Mouse (Mus musculus) liver, adult 2 months (tissue): ENCODE results near the gene Ppp1r14a. TPM values are rescaled to one million over a fixed set of nuclear protein-coding genes. Genes with fewer than 3 reads are reported as not detected.
A peak's percentile ranks its signal among the peaks of the same experiment; 100 is the strongest.

Source experiments
- DNase-seq: peaks from one replicate; pipeline ENCODE4 v3.0.0-alpha.2; 2011; ENCODE audit warnings: low read depth, low spot score; ENCODE audit errors: extremely low read depth
- H3K27ac ChIP-seq: fragments of 200-500 bp; replicated peaks from 2 replicates; pipeline ENCODE4 v1.5.1; 2012; ENCODE audit warnings: low read depth, mild to moderate bottlenecking, control low read depth, inconsistent platforms, low read length; ENCODE audit not compliant: insufficient read depth
- H3K27me3 ChIP-seq: fragments of 200-500 bp; 2 replicates; pipeline ENCODE4 v1.6.1; 2012; ENCODE audit warnings: mild to moderate bottlenecking, moderate library complexity, low read length, inconsistent platforms; ENCODE audit not compliant: control insufficient read depth, insufficient read depth
- H3K36me3 ChIP-seq: fragments of 200-500 bp; 2 replicates; pipeline ENCODE4 v1.6.1; 2012; ENCODE audit warnings: low read length, inconsistent platforms; ENCODE audit not compliant: control insufficient read depth, insufficient read depth
- H3K4me1 ChIP-seq: fragments of 200-500 bp; 2 replicates; pipeline ENCODE4 v1.6.1; 2011; ENCODE audit warnings: low read length; ENCODE audit not compliant: control insufficient read depth, insufficient read depth
- H3K4me3 ChIP-seq: fragments of 200-500 bp; 2 replicates; pipeline ENCODE4 v1.5.1; 2011; ENCODE audit warnings: low read depth, mild to moderate bottlenecking, control low read depth, low read length, moderate library complexity; ENCODE audit not compliant: insufficient read depth
- H3K79me2 ChIP-seq: fragments of 200-500 bp; 2 replicates; pipeline ENCODE4 v1.6.1; 2012; ENCODE audit warnings: inconsistent platforms, mild to moderate bottlenecking, low read length, moderate library complexity; ENCODE audit not compliant: control insufficient read depth, insufficient read depth
- H3K9ac ChIP-seq: fragments of 200-500 bp; 2 replicates; pipeline ENCODE4 v1.6.1; 2012; ENCODE audit warnings: low read depth, mild to moderate bottlenecking, control low read depth, inconsistent platforms, low read length
- CTCF ChIP-seq: fragments of 200-500 bp; IDR thresholded peaks from 2 replicates; pipeline ENCODE4 v1.5.1; 2011; ENCODE audit warnings: low read depth, low read length, control low read depth
- POLR2A ChIP-seq: fragments of 200-500 bp; IDR thresholded peaks from 2 replicates; pipeline ENCODE4 v1.6.1; 2011; ENCODE audit warnings: low read length, control low read depth; ENCODE audit not compliant: insufficient read depth; ENCODE audit errors: extremely low read depth
- WGBS: fragments of 180-500 bp; shearing (Covaris S2); methylation state at CpG from one replicate; pipeline ENCODE4 v1.1.7; 2018; 5-methylcytosine and 5-hydroxymethylcytosine counted together
- polyA plus RNA-seq: library from polyadenylated mRNA; depleted of rRNA; stranded (reverse); fragments of >200 nt; gene quantifications from 2 replicates; pipeline ENCODE4 v1.2.3, GENCODE M21; 2012
- total RNA-seq: library from RNA; depleted of rRNA; stranded (reverse); fragments of >200 nt; gene quantifications from 2 replicates; pipeline ENCODE4 v1.2.3, GENCODE M21; 2014

Gene Ppp1r14a
- total and polyA plus RNA-seq, 2 experiments: 1.0 to 5.0 TPM

- no peak overlapping the region for H3K4me3 ChIP-seq
- H3K4me1 ChIP-seq: peaks cover 14% of the 10 kb centered on the region
- peaks cover 2% of the 10 kb centered on the region; the same call in 1 of the 2 replicates for H3K36me3 ChIP-seq
- H3K79me2 ChIP-seq: peaks cover 12% of the 10 kb centered on the region; the same call in 1 of the 2 replicates
- DNase-seq: no peak
- TF ChIP-seq POLR2A: no peak
- peak; percentile 31 for TF ChIP-seq CTCF
- H3K9ac ChIP-seq: no peak overlapping the region
- no peaks in the 10 kb centered on the region for H3K27me3 ChIP-seq
- peak overlapping the region; percentile 54 for H3K27ac ChIP-seq
These were observed 46.2 kb downstream of the Ppp1r14a start for GRCm38 (mm10) chr7:29335276-29335675.

- no peak overlapping the region for H3K27ac ChIP-seq
- TF ChIP-seq CTCF: no peak
- TF ChIP-seq POLR2A: no peak
- DNase-seq: no peak
- no peak overlapping the region for H3K4me3 ChIP-seq
- H3K9ac ChIP-seq: no peak overlapping the region
- peaks cover 14% of the 10 kb centered on the region for H3K4me1 ChIP-seq
- WGBS: 85% methylated on average over 6 of the region's 6 CpGs
- no peaks in the 10 kb centered on the region for H3K27me3 ChIP-seq
- H3K79me2 ChIP-seq: peaks cover 12% of the 10 kb centered on the region; the same call in 1 of the 2 replicates
- no peaks in the 10 kb centered on the region; the same call in 1 of the 2 replicates for H3K36me3 ChIP-seq
These were observed 46.9 kb downstream of the Ppp1r14a start for GRCm38 (mm10) chr7:29335841-29336671.

- Histone ChIP-seq H3K79me2 (peaks cover 12% of the 10 kb centered on the region; the same call in 1 of the 2 replicates), H3K4me1 (peaks cover 14% of the 10 kb centered on the region), H3K27me3 (no peaks in the 10 kb centered on the region), H3K27ac (peak overlapping the region; percentile 94; the same call in 1 of the 2 replicates), H3K4me3 (no peak overlapping the region), H3K9ac (no peak overlapping the region), H3K36me3 (no peaks in the 10 kb centered on the region)
- 90% methylated on average over 9 of the region's 9 CpGs for WGBS
- no peak for DNase-seq
- TF ChIP-seq CTCF: 0 out of 2 replicates have a peak, but pooled peaks have one; percentile 27
- TF ChIP-seq POLR2A: no peak
These were observed 47.7 kb downstream of the Ppp1r14a start for GRCm38 (mm10) chr7:29336795-29337319.

- H3K79me2 ChIP-seq: peaks cover 12% of the 10 kb centered on the region; the same call in 1 of the 2 replicates
- H3K9ac ChIP-seq: peak overlapping the region; percentile 36
- H3K27me3 ChIP-seq: no peaks in the 10 kb centered on the region
- H3K27ac ChIP-seq: peak overlapping the region; percentile 94
- DNase-seq: no peak
- WGBS: 29% methylated on average over 2 of the region's 2 CpGs
- H3K4me1 ChIP-seq: peaks cover 14% of the 10 kb centered on the region
- peak overlapping the region; percentile 6; the same call in 1 of the 2 replicates for H3K4me3 ChIP-seq
- H3K36me3 ChIP-seq: no peaks in the 10 kb centered on the region
- no peak for TF ChIP-seq CTCF
- no peak for TF ChIP-seq POLR2A
These were observed 48.7 kb downstream of the Ppp1r14a start for GRCm38 (mm10) chr7:29337766-29338165.

GRCm38 (mm10) chr7:29338351-29338919 lies 49.3 kb downstream of the Ppp1r14a start:
- Histone ChIP-seq H3K79me2 (peaks cover 12% of the 10 kb centered on the region; the same call in 1 of the 2 replicates), H3K4me1 (peaks cover 14% of the 10 kb centered on the region), H3K9ac (peak overlapping the region; percentile 64), H3K36me3 (no peaks in the 10 kb centered on the region), H3K4me3 (peak overlapping the region; percentile 29), H3K27me3 (no peaks in the 10 kb centered on the region), H3K27ac (peak overlapping the region; percentile 94)
- peak; percentile 91 for DNase-seq
- 27% methylated on average over 9 of the region's 9 CpGs for WGBS
- TF ChIP-seq POLR2A: peak; percentile 51; the same call in 1 of the 2 replicates
- TF ChIP-seq CTCF: no peak
